Mouse (Mus musculus) liver, embryonic 12.5 days (tissue): ENCODE data around the gene Madcam1. TPM values are rescaled to one million over a fixed set of nuclear protein-coding genes. Genes with fewer than 3 reads are reported as not detected.
"Not testable (repeated sequence)": the region's sequence is repeated elsewhere in the genome, so short reads cannot be mapped to it uniquely, and the experiment has no call there.

Experiments
- ATAC-seq: fragments of 200-750 bp; cut with Nextera tagmentation; 2 replicates; pipeline ENCODE4 v1.8.0; 2017; ENCODE audit warnings: moderate number of reproducible peaks, mild to moderate bottlenecking, moderate library complexity
- H3K27ac ChIP-seq: fragments of 300-500 bp; sonication (generic); 2 replicates; pipeline ENCODE4 v1.5.1; 2016; ENCODE audit warnings: mild to moderate bottlenecking
- H3K27me3 ChIP-seq: fragments of 300-500 bp; sonication (generic); replicated peaks from 2 replicates; pipeline ENCODE4 v1.6.1; 2016; ENCODE audit warnings: mild to moderate bottlenecking, moderate library complexity
- H3K36me3 ChIP-seq: fragments of 300-500 bp; sonication (generic); 2 replicates; pipeline ENCODE4 v1.6.1; 2016; ENCODE audit warnings: mild to moderate bottlenecking, moderate library complexity
- H3K4me1 ChIP-seq: fragments of 300-500 bp; sonication (generic); 2 replicates; pipeline ENCODE4 v1.6.1; 2016
- H3K4me2 ChIP-seq: fragments of 300-500 bp; sonication (generic); 2 replicates; pipeline ENCODE4 v1.6.1; 2016; ENCODE audit warnings: mild to moderate bottlenecking, moderate library complexity
- H3K4me3 ChIP-seq: fragments of 300-500 bp; sonication (generic); 2 replicates; pipeline ENCODE4 v1.5.1; 2016; ENCODE audit warnings: mild to moderate bottlenecking, moderate library complexity
- H3K9ac ChIP-seq: fragments of 300-500 bp; sonication (generic); 2 replicates; pipeline ENCODE4 v1.6.1; 2016; ENCODE audit warnings: mild to moderate bottlenecking, moderate library complexity
- H3K9me3 ChIP-seq: fragments of 300-500 bp; sonication (generic); replicated peaks from 2 replicates; pipeline ENCODE4 v1.6.1; 2016; ENCODE audit warnings: mild to moderate bottlenecking, moderate library complexity
- WGBS: fragments of 180-500 bp; shearing (Covaris S2); methylation state at CpG from one replicate; pipeline ENCODE4 v1.1.7; 2016; ENCODE audit not compliant: insufficient replicate concordance; 5-methylcytosine and 5-hydroxymethylcytosine counted together
- polyA plus RNA-seq: library from polyadenylated mRNA; unstranded; fragments of >200 nt; fragmentation: Nextera tagmentation; extraction: Ambion mirVana; gene quantifications from 2 replicates; pipeline ENCODE4 v1.2.1, GENCODE M21; 2016

The Madcam1 gene
- polyA plus RNA-seq, 1 experiment from 2014 or later = 0.32 TPM

- Histone ChIP-seq H3K4me3 (no peak overlapping the region), H3K36me3 (peaks cover 7% of the 10 kb centered on the region; the same call in 1 of the 2 replicates), H3K27ac (no peak overlapping the region), H3K4me2 (no peak overlapping the region), H3K9ac (no peak overlapping the region), H3K27me3 (no peaks in the 10 kb centered on the region; the same call in 1 of the 2 replicates), H3K4me1 (peaks cover 11% of the 10 kb centered on the region; the same call in 1 of the 2 replicates), H3K9me3 (peaks cover 8% of the 10 kb centered on the region)
- WGBS = 57% methylated on average over 13 of the region's 13 CpGs
- peak; percentile 63 for ATAC-seq
These were observed 31.1 kb downstream of the Madcam1 start for GRCm38 (mm10) chr10:79695231-79696128.

- no peak for ATAC-seq
- WGBS = 62% methylated on average over 9 of the region's 9 CpGs
- H3K4me2 ChIP-seq = no peak overlapping the region
These were observed 31.8 kb downstream of the Madcam1 start for GRCm38 (mm10) chr10:79696129-79696651.

GRCm38 (mm10) chr10:79697916-79698315 is 33.6 kb downstream of the Madcam1 start:
- ATAC-seq = no peak
- Histone ChIP-seq H3K4me3 (no peak overlapping the region), H3K4me2 (no peak overlapping the region), H3K27ac (no peak overlapping the region), H3K4me1 (peaks cover 22% of the 10 kb centered on the region), H3K27me3 (no peaks in the 10 kb centered on the region; the same call in 1 of the 2 replicates), H3K9ac (no peak overlapping the region; the same call in 1 of the 2 replicates), H3K9me3 (no peaks in the 10 kb centered on the region), H3K36me3 (no peaks in the 10 kb centered on the region)
- 43% methylated on average over 6 of the region's 6 CpGs for WGBS

More at GRCm38 (mm10) chr10:79696129-79696651, 31.8 kb downstream of the Madcam1 start:
- H3K36me3 ChIP-seq = peaks cover 7% of the 10 kb centered on the region; the same call in 1 of the 2 replicates
- H3K27me3 ChIP-seq = no peaks in the 10 kb centered on the region; the same call in 1 of the 2 replicates
- H3K9ac ChIP-seq = no peak overlapping the region
- H3K9me3 ChIP-seq = peaks cover 8% of the 10 kb centered on the region
- H3K27ac ChIP-seq = 0 out of 2 replicates have a peak overlapping the region, but pooled peaks have one; percentile 22
- H3K4me3 ChIP-seq = no peak overlapping the region
- peaks cover 18% of the 10 kb centered on the region for H3K4me1 ChIP-seq

DNA sequence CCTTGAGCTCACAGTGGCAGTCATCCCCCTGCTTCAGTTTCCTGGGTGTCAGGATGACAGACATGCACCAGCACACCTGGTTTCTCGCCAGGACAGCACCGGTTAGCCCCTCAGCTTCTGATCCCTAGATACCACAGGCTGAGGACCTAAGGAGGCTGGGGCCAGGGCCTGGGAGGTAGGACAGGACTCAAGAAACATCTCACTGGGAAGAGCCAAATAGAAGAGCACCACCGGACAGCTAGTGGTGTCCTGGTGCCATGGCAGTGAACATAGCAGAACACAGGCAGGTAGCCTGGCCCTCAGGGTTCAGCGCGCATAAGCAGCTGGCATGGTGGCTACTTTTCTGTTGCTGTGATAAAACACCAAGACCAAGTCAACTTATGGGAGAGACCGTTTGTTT is 34.1 kb downstream of the Madcam1 start:
- Histone ChIP-seq H3K9me3 (no peaks in the 10 kb centered on the region), H3K9ac (no peak overlapping the region), H3K4me2 (no peak overlapping the region), H3K4me1 (peaks cover 23% of the 10 kb centered on the region), H3K27ac (no peak overlapping the region), H3K36me3 (no peaks in the 10 kb centered on the region), H3K4me3 (no peak overlapping the region), H3K27me3 (no peaks in the 10 kb centered on the region; the same call in 1 of the 2 replicates)
- WGBS = 77% methylated on average over 6 of the region's 6 CpGs
- ATAC-seq = no peak

DNA sequence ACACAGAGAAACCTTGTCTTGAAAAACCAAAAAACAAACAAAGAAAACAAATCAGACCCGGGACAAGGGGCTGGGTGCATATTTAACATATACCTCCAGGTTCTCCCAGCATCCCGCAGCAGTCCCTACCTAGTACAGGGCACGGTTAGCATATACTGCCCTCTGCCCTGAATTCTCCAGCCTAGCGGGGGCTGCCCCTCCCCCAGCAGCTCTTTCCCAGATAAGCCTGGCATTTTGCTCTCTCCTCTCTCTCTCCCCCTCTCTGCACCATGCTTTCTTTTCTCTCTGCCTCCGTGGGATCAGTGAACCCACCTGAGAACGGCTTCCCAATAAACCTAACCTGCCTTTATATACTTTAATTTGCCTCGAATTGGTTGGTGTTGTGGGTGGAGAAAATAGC is 36.3 kb downstream of the Madcam1 start:
- Histone ChIP-seq H3K9me3 (no peaks in the 10 kb centered on the region), H3K27ac (peak overlapping the region; percentile 65), H3K4me3 (no peak overlapping the region), H3K4me2 (no peak overlapping the region), H3K27me3 (no peaks in the 10 kb centered on the region; the same call in 1 of the 2 replicates), H3K9ac (no peak overlapping the region), H3K36me3 (no peaks in the 10 kb centered on the region), H3K4me1 (peaks cover 31% of the 10 kb centered on the region)
- ATAC-seq = no peak
- WGBS = 43% methylated on average over 7 of the region's 7 CpGs

DNA sequence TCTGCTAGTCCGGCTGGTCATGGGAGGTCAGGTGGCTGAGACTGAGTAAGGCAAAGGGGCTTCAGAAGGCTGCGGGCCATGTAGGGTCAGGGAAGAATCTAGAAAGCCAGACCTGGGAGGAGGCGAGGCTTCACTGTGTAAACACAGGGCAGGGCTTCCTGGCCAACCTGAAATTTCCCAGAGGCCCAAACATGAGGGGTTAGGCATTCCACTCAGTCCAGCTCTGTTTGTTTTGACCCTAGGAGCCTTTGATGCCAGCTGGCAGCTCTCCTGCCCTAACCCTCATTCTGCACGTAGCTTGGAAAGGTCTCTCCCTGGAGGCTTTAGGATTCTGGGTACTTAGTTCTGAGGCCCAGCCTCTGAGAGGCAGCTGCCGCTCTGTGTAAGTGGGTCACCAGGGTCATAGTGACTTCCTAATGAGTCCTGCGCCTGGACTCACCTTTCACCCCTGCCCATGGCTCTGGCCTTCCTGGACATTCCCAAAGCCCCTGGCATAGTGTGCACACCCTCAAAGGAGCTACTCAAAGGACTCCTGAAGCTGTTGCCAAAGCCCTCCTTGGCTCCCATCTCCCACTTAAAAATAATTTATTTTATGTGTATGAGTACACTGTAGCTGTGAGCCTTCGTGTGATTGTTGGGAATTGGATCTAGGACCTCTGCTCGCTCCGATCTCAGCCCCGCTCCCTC is 37.2 kb downstream of the Madcam1 start:
- Histone ChIP-seq H3K4me2 (no peak overlapping the region), H3K9ac (no peak overlapping the region), H3K27ac (peak overlapping the region; percentile 65), H3K9me3 (no peaks in the 10 kb centered on the region), H3K36me3 (peaks cover 5% of the 10 kb centered on the region), H3K4me3 (no peak overlapping the region), H3K27me3 (no peaks in the 10 kb centered on the region; the same call in 1 of the 2 replicates), H3K4me1 (peaks cover 33% of the 10 kb centered on the region)
- WGBS = 66% methylated on average over 10 of the region's 10 CpGs
- ATAC-seq = no peak

DNA sequence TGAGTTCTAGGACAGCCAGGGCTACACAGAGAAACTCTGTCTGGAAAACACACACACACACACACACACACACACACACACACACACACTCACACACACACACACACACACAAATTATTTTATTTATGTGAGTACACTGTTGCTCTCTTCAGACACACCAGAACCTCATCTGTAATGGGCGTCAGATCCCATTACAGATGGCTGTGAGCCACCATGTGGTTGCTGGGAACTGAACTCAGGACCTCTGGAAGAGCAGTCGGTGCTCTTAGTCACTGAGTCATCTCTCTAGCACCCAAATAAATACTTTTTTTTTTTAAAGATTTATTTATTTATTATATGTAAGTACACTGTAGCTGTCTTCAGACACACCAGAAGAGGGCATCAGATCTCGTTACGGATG is 38.6 kb downstream of the Madcam1 start:
- H3K4me3 ChIP-seq, H3K9ac ChIP-seq, H3K4me2 ChIP-seq, ATAC-seq, H3K9me3 ChIP-seq, H3K27ac ChIP-seq, H3K27me3 ChIP-seq: not testable (repeated sequence)
- peaks cover 19% of the 10 kb centered on the region for H3K36me3 ChIP-seq
- H3K4me1 ChIP-seq = peaks cover 46% of the 10 kb centered on the region
- WGBS = 79% methylated on average over 4 of the region's 4 CpGs

DNA sequence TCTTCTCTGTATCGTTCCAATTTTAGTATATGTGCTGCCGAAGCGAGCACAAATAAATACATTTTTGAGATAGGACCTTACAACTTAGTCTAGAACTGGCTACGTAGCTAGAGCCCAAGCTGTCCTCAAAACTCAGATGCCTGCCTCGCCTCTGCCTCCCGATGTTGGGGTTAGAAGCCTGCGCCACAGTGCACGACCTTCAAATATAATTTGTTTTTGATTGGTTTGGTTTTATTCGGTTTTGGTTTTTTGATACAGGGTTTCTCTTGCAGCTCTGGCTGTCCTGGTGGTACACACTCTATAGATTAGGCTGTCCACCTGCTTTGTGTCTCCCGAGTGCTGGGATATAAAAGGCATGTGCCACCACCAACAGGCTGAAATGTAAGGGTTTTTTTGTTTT is 39.2 kb downstream of the Madcam1 start:
- Histone ChIP-seq H3K9me3 (no peaks in the 10 kb centered on the region), H3K4me1 (peaks cover 52% of the 10 kb centered on the region), H3K9ac (peak overlapping the region; percentile 70), H3K27me3 (no peaks in the 10 kb centered on the region; the same call in 1 of the 2 replicates), H3K36me3 (peaks cover 25% of the 10 kb centered on the region), H3K4me3 (peak overlapping the region; percentile 89), H3K4me2 (peak overlapping the region; percentile 91), H3K27ac (peak overlapping the region; percentile 81)
- WGBS = 67% methylated on average over 10 of the region's 10 CpGs
- no peak for ATAC-seq

GRCm38 (mm10) chr10:79704065-79704969 is 40.0 kb downstream of the Madcam1 start, which contains the start of gene Bsg:
Bsg (plus strand) TSS chr10:79704491.
- Histone ChIP-seq H3K4me1 (peaks cover 60% of the 10 kb centered on the region), H3K4me3 (peak within 1 kb of the TSS; percentile 89), H3K27me3 (no peaks in the 10 kb centered on the region), H3K36me3 (peaks cover 32% of the 10 kb centered on the region), H3K9ac (peak within 1 kb of the TSS; percentile 98), H3K27ac (peak within 1 kb of the TSS; percentile 96), H3K4me2 (peak within 1 kb of the TSS; percentile 91), H3K9me3 (no peaks in the 10 kb centered on the region)
- peak; percentile 88 for ATAC-seq
- under 1% methylated on average over 65 of the region's 65 CpGs for WGBS

GRCm38 (mm10) chr10:79704970-79705360 is 40.6 kb downstream of the Madcam1 start:
- peak overlapping the region; percentile 91 for H3K4me2 ChIP-seq
- peaks cover 39% of the 10 kb centered on the region for H3K36me3 ChIP-seq
- peak overlapping the region; percentile 98 for H3K9ac ChIP-seq
- WGBS = under 1% methylated on average over 10 of the region's 10 CpGs
- H3K4me1 ChIP-seq = peaks cover 66% of the 10 kb centered on the region
- ATAC-seq = no peak
- no peaks in the 10 kb centered on the region for H3K9me3 ChIP-seq
- peak overlapping the region; percentile 89 for H3K4me3 ChIP-seq
- H3K27me3 ChIP-seq = no peaks in the 10 kb centered on the region
- peak overlapping the region; percentile 96 for H3K27ac ChIP-seq

- peak; percentile 86 for ATAC-seq
- Histone ChIP-seq H3K4me1 (peaks cover 71% of the 10 kb centered on the region), H3K9me3 (no peaks in the 10 kb centered on the region), H3K36me3 (peaks cover 49% of the 10 kb centered on the region), H3K9ac (peak overlapping the region; percentile 98), H3K27me3 (no peaks in the 10 kb centered on the region), H3K4me3 (peak overlapping the region; percentile 89), H3K27ac (peak overlapping the region; percentile 96), H3K4me2 (peak overlapping the region; percentile 91)
- WGBS = 26% methylated on average over 5 of the region's 5 CpGs
These were observed 41.6 kb downstream of the Madcam1 start for GRCm38 (mm10) chr10:79705951-79706350.
